Mouse (Mus musculus) stomach, postnatal 0 days (tissue): ENCODE results near the gene Ltb.

Experiments
- CTCF ChIP-seq: IDR thresholded peaks from 2 replicates; pipeline ENCODE4 v1.5.1; 2016; ENCODE audit warnings: antibody characterized with exemption, low read depth, mild to moderate bottlenecking, moderate library complexity
- EP300 ChIP-seq: optimal IDR thresholded peaks from 2 replicates; pipeline ENCODE3; 2016; ENCODE audit warnings: antibody characterized with exemption

DNA sequence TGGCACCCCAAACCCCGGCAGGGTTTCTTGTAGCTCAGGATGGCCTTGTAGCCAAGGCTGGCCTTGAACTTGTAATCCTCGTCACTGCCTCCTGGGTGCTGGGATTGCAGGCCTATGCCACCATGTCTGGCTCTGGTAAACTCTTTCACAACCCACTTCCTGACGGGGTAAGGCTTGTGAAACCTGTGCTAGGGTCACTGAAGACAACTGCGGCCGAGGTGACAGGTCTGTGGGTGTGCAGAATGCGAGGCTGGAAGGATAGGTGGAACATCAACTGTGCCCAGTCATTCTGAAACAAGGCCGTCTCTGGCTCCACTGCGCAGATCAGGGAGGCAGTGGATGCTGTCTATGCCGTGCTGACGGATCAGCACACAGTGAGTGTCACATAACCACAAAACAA is 36.8 kb downstream of the Ltb start:
- TF ChIP-seq CTCF (no peak), EP300 (no peak)
